Mouse (Mus musculus) MEL (cell line): ENCODE results near the gene Dppa5a. TPM values are rescaled to one million over a fixed set of nuclear protein-coding genes. Genes with fewer than 3 reads are reported as not detected.

Experiments
- DNase-seq: peaks from one replicate; pipeline ENCODE4 v3.0.0; 2011; ENCODE audit warnings: low read depth, low spot score
- H3K27ac ChIP-seq: 2 replicates; pipeline ENCODE4 v1.5.1; 2012; ENCODE audit warnings: low read depth, mild to moderate bottlenecking, control low read depth, low read length, moderate library complexity; ENCODE audit not compliant: control insufficient read depth
- H3K27me3 ChIP-seq, 2 experiments: fragments of 150-350 bp in 1 of 2; sonication (generic) in 1 of 2; 2 replicates each; pipeline ENCODE4 v1.6.1; 2012; ENCODE audit warnings: low read length in 2 of 2, mild to moderate bottlenecking in 2 of 2, improper control_type of control experiment in 1 of 2, moderate library complexity in 1 of 2; ENCODE audit not compliant: insufficient read depth in 2 of 2, control insufficient read depth in 1 of 2
- H3K36me3 ChIP-seq, 2 experiments: 2 replicates each; pipeline ENCODE4 v1.6.1; 2012 to 2014; ENCODE audit warnings: low read length in 2 of 2, improper control_type of control experiment in 1 of 2, inconsistent platforms in 1 of 2, mild to moderate bottlenecking in 1 of 2; ENCODE audit not compliant: insufficient read depth in 2 of 2, control insufficient read depth in 1 of 2
- H3K4me1 ChIP-seq, 2 experiments: fragments of 150-350 bp in 1 of 2; sonication (generic) in 1 of 2; 2 replicates each; pipeline ENCODE4 v1.6.1; 2012; ENCODE audit warnings: low read length in 2 of 2, improper control_type of control experiment in 1 of 2, mild to moderate bottlenecking in 1 of 2; ENCODE audit not compliant: insufficient read depth in 2 of 2, control insufficient read depth in 1 of 2
- H3K4me3 ChIP-seq, 2 experiments: fragments of 150-350 bp in 1 of 2; sonication (generic) in 1 of 2; 2 replicates each; pipeline ENCODE4 v1.5.1; 2012; ENCODE audit warnings: low read depth in 2 of 2, low read length in 2 of 2, mild to moderate bottlenecking in 2 of 2, moderate library complexity in 2 of 2, control low read depth in 1 of 2, improper control_type of control experiment in 1 of 2; ENCODE audit not compliant: control insufficient read depth in 1 of 2, insufficient read depth in 1 of 2
- H3K79me2 ChIP-seq: 2 replicates; pipeline ENCODE4 v1.6.1; 2012; ENCODE audit warnings: mild to moderate bottlenecking, low read length, moderate library complexity; ENCODE audit not compliant: control insufficient read depth, poor library complexity, insufficient read depth
- H3K9ac ChIP-seq: 2 replicates; pipeline ENCODE4 v1.6.1; 2012; ENCODE audit warnings: low read depth, mild to moderate bottlenecking, control low read depth, low read length, moderate library complexity; ENCODE audit not compliant: control insufficient read depth, poor library complexity, severe bottlenecking
- H3K9me3 ChIP-seq: fragments of 150-350 bp; sonication (generic); replicated peaks from 2 replicates; pipeline ENCODE4 v1.6.1; 2012; ENCODE audit warnings: mild to moderate bottlenecking, low read length, improper control_type of control experiment, moderate library complexity; ENCODE audit not compliant: insufficient read depth
- BHLHE40 ChIP-seq: IDR thresholded peaks from 2 replicates; pipeline ENCODE4 v1.6.1; 2012; ENCODE audit warnings: low read depth, mild to moderate bottlenecking, inconsistent platforms, low read length, improper control_type of control experiment, borderline replicate concordance
- CHD1 ChIP-seq: IDR thresholded peaks from 2 replicates; pipeline ENCODE4 v1.6.1; 2012; ENCODE audit warnings: low read depth, mild to moderate bottlenecking, inconsistent platforms, low read length, improper control_type of control experiment
- CTCF ChIP-seq, 3 experiments: IDR thresholded peaks in 2 of 3; conservative IDR thresholded peaks in 1 of 3; 2 replicates each; pipeline ENCODE4 v1.5.1; 2011 to 2012; ENCODE audit warnings: low read length in 3 of 3, low read depth in 2 of 3, mild to moderate bottlenecking in 2 of 3, improper control_type of control experiment in 1 of 3, inconsistent platforms in 1 of 3, mixed read lengths in 1 of 3, moderate library complexity in 1 of 3; ENCODE audit not compliant: control insufficient read depth in 1 of 3, insufficient read depth in 1 of 3, poor library complexity in 1 of 3, severe bottlenecking in 1 of 3
- E2F4 ChIP-seq: IDR thresholded peaks from 2 replicates; pipeline ENCODE4 v1.6.1; 2011; ENCODE audit warnings: low read depth, low read length, improper control_type of control experiment, borderline replicate concordance
- ELF1 ChIP-seq: IDR thresholded peaks from 2 replicates; pipeline ENCODE4 v1.6.1; 2014; ENCODE audit warnings: low read depth, mild to moderate bottlenecking, inconsistent platforms, low read length, improper control_type of control experiment, moderate library complexity
- EP300 ChIP-seq, 2 experiments: IDR thresholded peaks; 2 replicates each; pipeline ENCODE4 v1.6.1; 2011; ENCODE audit warnings: improper control_type of control experiment in 2 of 2, low read length in 2 of 2, low read depth in 1 of 2, mild to moderate bottlenecking in 1 of 2
- GABPA ChIP-seq: IDR thresholded peaks from 2 replicates; pipeline ENCODE4 v1.6.1; 2012; ENCODE audit warnings: low read depth, mild to moderate bottlenecking, inconsistent platforms, low read length, improper control_type of control experiment, moderate library complexity
- GATA1 ChIP-seq: IDR thresholded peaks from 2 replicates; pipeline ENCODE4 v1.6.1; 2011; ENCODE audit warnings: low read depth, low read length, improper control_type of control experiment
- HCFC1 ChIP-seq: IDR thresholded peaks from 2 replicates; pipeline ENCODE4 v1.6.1; 2012; ENCODE audit warnings: low read depth, mild to moderate bottlenecking, inconsistent platforms, low read length, improper control_type of control experiment, moderate library complexity
- MAFK ChIP-seq: IDR thresholded peaks from 2 replicates; pipeline ENCODE4 v1.6.1; 2011; ENCODE audit warnings: low read depth, mild to moderate bottlenecking, low read length, improper control_type of control experiment, borderline replicate concordance
- MAZ ChIP-seq: IDR thresholded peaks from 2 replicates; pipeline ENCODE4 v1.6.1; 2012; ENCODE audit warnings: low read depth, mild to moderate bottlenecking, inconsistent platforms, low read length, improper control_type of control experiment
- MXI1 ChIP-seq: IDR thresholded peaks from 2 replicates; pipeline ENCODE4 v1.6.1; 2011; ENCODE audit warnings: mild to moderate bottlenecking, low read depth, low read length, improper control_type of control experiment
- MYB ChIP-seq: IDR thresholded peaks from 2 replicates; pipeline ENCODE4 v1.6.1; 2011; ENCODE audit warnings: mild to moderate bottlenecking, low read depth, low read length, improper control_type of control experiment
- MYC ChIP-seq: IDR thresholded peaks from 2 replicates; pipeline ENCODE4 v1.6.1; 2011; ENCODE audit warnings: low read depth, mild to moderate bottlenecking, low read length, improper control_type of control experiment, moderate library complexity
- NELFE ChIP-seq: IDR thresholded peaks from 2 replicates; pipeline ENCODE4 v1.6.1; 2011; ENCODE audit warnings: low read depth, low read length, improper control_type of control experiment
- RAD21 ChIP-seq: IDR thresholded peaks from 2 replicates; pipeline ENCODE4 v1.6.1; 2011; ENCODE audit warnings: mild to moderate bottlenecking, low read depth, low read length, improper control_type of control experiment
- SIN3A ChIP-seq: IDR thresholded peaks from 2 replicates; pipeline ENCODE4 v1.6.1; 2012; ENCODE audit warnings: low read length, improper control_type of control experiment, inconsistent platforms
- SMC3 ChIP-seq: IDR thresholded peaks from 2 replicates; pipeline ENCODE4 v1.6.1; 2011; ENCODE audit warnings: low read depth, low read length, improper control_type of control experiment
- TAL1 ChIP-seq: IDR thresholded peaks from 2 replicates; pipeline ENCODE4 v1.6.1; 2012; ENCODE audit warnings: mild to moderate bottlenecking, inconsistent platforms, low read length, moderate library complexity, mixed read lengths
- UBTF ChIP-seq: IDR thresholded peaks from 2 replicates; pipeline ENCODE4 v1.6.1; 2012; ENCODE audit warnings: low read depth, mild to moderate bottlenecking, inconsistent platforms, low read length, improper control_type of control experiment, moderate library complexity, borderline replicate concordance; ENCODE audit not compliant: insufficient read depth
- USF1 ChIP-seq: IDR thresholded peaks from 2 replicates; pipeline ENCODE4 v1.6.1; 2014; ENCODE audit warnings: low read depth, mild to moderate bottlenecking, inconsistent platforms, low read length, improper control_type of control experiment, moderate library complexity
- ZNF384 ChIP-seq: IDR thresholded peaks from 2 replicates; pipeline ENCODE4 v1.6.1; 2012; ENCODE audit warnings: low read depth, mild to moderate bottlenecking, inconsistent platforms, low read length, improper control_type of control experiment
- polyA plus RNA-seq, 2 experiments: library from polyadenylated mRNA; stranded (reverse) in 1 of 2; unstranded in 1 of 2; fragments of >175 nt in 1 of 2; fragments of >200 nt in 1 of 2; gene quantifications; 2 replicates each; pipeline versions ENCODE4 v1.2.1 to v1.2.4; 2012; ENCODE audit warnings: low replicate concordance in 2 of 2, low read depth in 1 of 2; ENCODE audit not compliant: insufficient read length in 2 of 2, insufficient read depth in 1 of 2, missing spikeins in 1 of 2
- total RNA-seq: library from RNA; depleted of rRNA; stranded (reverse); fragments of 300-350 nt; gene quantifications from 2 replicates; pipeline ENCODE4 v1.2.3, GENCODE M21; 2012

The Dppa5a gene
- total and polyA plus RNA-seq, 3 experiments: 0.19 TPM; not detected in 2

GRCm38 (mm10) chr9:78360484-78360872 is 7.5 kb downstream of the Dppa5a start:
- Histone ChIP-seq H3K27me3 (peaks cover 2% of the 10 kb centered on the region in 2 experiments; a peak in 2 of 4 replicates), H3K4me1 (no peaks in the 10 kb centered on the region), H3K27ac (no peak overlapping the region), H3K9ac (no peak overlapping the region), H3K9me3 (no peaks in the 10 kb centered on the region), H3K4me3 (no peak overlapping the region), H3K79me2 (no peaks in the 10 kb centered on the region), H3K36me3 (no peaks in the 10 kb centered on the region)
- TF ChIP-seq CHD1 (no peak), TAL1 (no peak), MXI1 (no peak), ZNF384 (no peak), GATA1 (no peak), GABPA (no peak), MAZ (no peak), NELFE (no peak), BHLHE40 (no peak), MYB (no peak), EP300 (IDR thresholded peaks at IDR 0.05; ENCODE audit: low read depth in 1 of 2, low read length in 2 of 2) (no peak), E2F4 (no peak), UBTF (no peak), MYC (no peak)
- DNase-seq: no peak

DNA sequence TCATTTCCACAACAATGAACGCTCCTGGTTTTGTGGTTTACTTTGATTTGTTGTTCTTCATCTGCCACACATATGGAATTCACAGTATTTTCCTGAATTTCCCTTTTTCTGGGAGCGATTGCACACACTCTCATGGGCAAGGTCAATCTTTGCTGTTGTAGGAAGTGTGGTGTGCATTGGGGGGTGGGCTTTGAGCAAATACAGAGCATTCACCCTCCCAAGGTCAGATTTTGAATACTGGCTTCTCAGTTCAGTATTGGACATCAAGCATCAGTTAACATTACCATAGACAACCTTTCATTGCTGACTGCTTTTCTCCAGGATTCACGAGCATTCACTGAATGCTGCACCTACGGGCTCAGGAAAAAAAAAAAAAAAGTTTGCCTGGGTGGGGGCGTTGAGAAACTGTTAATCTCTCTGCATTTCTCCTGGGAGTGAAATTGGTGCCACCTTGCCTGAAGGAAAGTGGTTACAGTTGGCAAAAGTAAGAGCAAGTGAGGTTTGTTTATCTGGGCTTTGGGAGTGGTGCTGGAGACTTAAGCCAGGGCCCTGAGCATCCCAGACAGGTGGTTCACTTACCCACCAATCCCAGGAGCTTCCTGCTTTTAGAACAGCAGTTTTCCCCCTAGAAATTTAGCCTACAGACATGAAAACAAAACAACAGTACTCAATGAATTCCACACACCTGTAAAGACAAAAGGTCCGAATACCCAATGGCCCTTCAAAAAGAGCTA is 8.1 kb downstream of the Dppa5a start:
- Histone ChIP-seq H3K9ac (no peak overlapping the region), H3K9me3 (no peaks in the 10 kb centered on the region), H3K27ac (no peak overlapping the region)

More for the DNA sequence above, 8.1 kb downstream of the Dppa5a start:
- no peak overlapping the region for H3K4me3 ChIP-seq
- TF ChIP-seq MXI1 (no peak), BHLHE40 (no peak), NELFE (no peak), CHD1 (no peak), HCFC1 (no peak), USF1 (no peak), MAFK (no peak), CTCF (IDR thresholded peaks at IDR 0.05 in 2 of 3, conservative IDR thresholded peaks at IDR 0.05 in 1 of 3; ENCODE audit: control insufficient read depth in 1 of 3, insufficient read depth in 1 of 3, low read depth in 2 of 3, low read length in 3 of 3, poor library complexity in 1 of 3, severe bottlenecking in 1 of 3) (no peak), ELF1 (no peak), RAD21 (no peak), SIN3A (no peak), SMC3 (no peak)
- H3K4me1 ChIP-seq: no peaks in the 10 kb centered on the region
- H3K79me2 ChIP-seq: no peaks in the 10 kb centered on the region
- peaks cover 2 to 4% of the 10 kb centered on the region in 2 experiments; a peak in 3 of 4 replicates for H3K27me3 ChIP-seq
- H3K36me3 ChIP-seq: no peaks in the 10 kb centered on the region
- no peak for DNase-seq
